Mouse (Mus musculus): ENCODE data around the gene Mcee. TPM values are rescaled to one million over a fixed set of nuclear protein-coding genes. Genes with fewer than 3 reads are reported as not detected.

Mcee gene
- polyA plus RNA-seq, 1 experiment from 2014 or later = 34.2 TPM

DNA sequence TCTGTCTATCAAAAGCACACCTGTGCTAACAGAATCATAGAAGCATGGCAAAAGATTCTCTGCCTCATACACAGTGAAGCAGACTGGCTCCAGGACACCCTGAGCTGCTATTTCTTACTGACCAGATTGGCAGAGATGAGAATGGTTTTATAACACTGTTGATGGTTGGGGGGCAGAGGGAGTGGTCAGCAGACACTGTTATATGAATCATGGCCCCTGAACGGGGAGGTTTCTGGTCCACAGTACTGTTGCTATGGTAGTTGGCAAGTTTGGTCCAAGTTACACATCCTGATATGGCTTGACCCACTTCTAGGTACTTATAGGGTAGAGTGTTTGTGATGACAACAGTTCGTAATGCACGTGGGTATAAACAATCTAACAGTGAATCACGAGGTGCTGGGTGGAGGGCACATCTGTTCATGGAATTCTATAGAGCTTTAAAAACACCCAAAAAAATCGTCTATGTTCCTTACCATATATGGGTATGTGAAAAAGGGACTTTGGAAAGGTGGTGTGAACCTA, 59.5 kb downstream of the Mcee start:
- no peak overlapping the region for H3K9ac ChIP-seq (ENCODE audit: low read length)
- H3K27me3 ChIP-seq (ENCODE audit: control insufficient read depth, insufficient read depth, low read length) = no peaks in the 10 kb centered on the region
- ATAC-seq (ENCODE audit: insufficient read depth, low FRiP score, low TSS enrichment) = no peak
- no peak overlapping the region for H3K27ac ChIP-seq (ENCODE audit: low read depth, low read length)
- H3K4me2 ChIP-seq (ENCODE audit: low read depth) = no peak overlapping the region
- DNase-seq (ENCODE audit: low spot score) = no peak
- H3K9me3 ChIP-seq (ENCODE audit: control insufficient read depth, low read length) = no peaks in the 10 kb centered on the region
- no peaks in the 10 kb centered on the region for H3K36me3 ChIP-seq (ENCODE audit: control insufficient read depth, insufficient read depth, low read length)
- no peak overlapping the region for H3K4me3 ChIP-seq (ENCODE audit: low read depth, low read length)
- H3K4me1 ChIP-seq (ENCODE audit: control insufficient read depth, insufficient read depth, low read length) = no peaks in the 10 kb centered on the region
- WGBS = 85% methylated on average over 5 of the region's 5 CpGs

DNA sequence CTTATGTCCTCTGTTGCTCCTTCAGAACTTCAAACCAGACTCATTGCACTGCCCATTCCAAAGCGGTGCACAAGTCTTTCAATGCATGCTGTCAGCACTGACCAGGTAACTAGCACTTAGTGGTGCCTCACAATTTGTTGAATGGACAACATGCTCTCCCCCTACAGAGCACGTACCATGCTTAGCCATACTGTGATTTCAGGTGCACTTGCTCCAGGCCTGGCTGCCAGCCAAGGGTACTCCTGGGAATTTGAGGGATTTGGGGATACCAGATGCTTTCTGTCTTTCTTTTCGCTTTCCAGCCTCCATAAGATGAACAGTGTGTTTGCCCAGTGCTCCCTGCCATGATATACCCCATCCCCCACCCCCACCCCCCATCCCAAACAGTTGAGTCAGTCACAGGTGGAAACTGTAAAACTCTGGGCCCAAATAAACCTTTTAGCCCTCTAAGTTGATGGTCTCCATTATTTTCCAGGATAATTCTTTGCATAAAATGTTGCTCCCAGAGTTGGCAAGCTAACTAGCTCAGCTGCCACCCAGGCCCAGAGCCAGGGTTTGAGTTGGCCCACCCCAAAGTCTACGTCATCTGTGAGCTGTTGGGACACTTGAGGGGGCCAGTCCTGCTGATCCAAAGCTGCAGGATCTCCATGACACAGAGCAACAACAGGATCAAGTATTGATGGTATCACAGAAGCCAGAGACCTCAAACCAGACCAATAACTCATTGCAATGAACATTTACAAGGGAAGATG, 60.2 kb downstream of the Mcee start:
- 92% methylated on average over 4 of the region's 4 CpGs for WGBS
- DNase-seq (ENCODE audit: low spot score) (no peak), ATAC-seq (ENCODE audit: insufficient read depth, low FRiP score, low TSS enrichment) (no peak)
- H3K27me3 ChIP-seq (ENCODE audit: control insufficient read depth, insufficient read depth, low read length) = no peaks in the 10 kb centered on the region
- H3K4me2 ChIP-seq (ENCODE audit: low read depth) = no peak overlapping the region
- no peak overlapping the region for H3K9ac ChIP-seq (ENCODE audit: low read length)
- no peaks in the 10 kb centered on the region for H3K4me1 ChIP-seq (ENCODE audit: control insufficient read depth, insufficient read depth, low read length)
- H3K27ac ChIP-seq (ENCODE audit: low read depth, low read length) = no peak overlapping the region
- H3K4me3 ChIP-seq (ENCODE audit: low read depth, low read length) = no peak overlapping the region
- H3K9me3 ChIP-seq (ENCODE audit: control insufficient read depth, low read length) = no peaks in the 10 kb centered on the region
- H3K36me3 ChIP-seq (ENCODE audit: control insufficient read depth, insufficient read depth, low read length) = no peaks in the 10 kb centered on the region

DNA sequence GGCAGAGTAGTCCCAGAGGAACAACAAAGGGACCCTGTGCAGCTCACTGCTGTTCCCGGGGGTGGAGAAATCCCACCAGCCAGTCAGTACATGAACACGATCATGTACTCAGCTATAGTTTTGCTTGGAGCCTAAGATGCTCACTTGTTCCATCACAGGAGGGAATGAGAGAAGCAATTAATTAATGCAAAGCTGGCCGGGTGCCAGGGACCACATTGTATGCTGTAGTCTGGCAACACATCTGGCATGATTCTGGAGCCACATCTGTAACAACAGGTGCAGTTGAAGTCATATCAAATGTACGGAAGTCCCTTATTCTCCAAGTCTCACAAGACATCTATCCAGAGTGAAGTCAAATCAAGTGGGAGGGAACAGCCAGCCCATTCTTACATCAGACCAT, 63.8 kb downstream of the Mcee start:
- H3K27ac ChIP-seq (ENCODE audit: low read depth, low read length) = no peak overlapping the region
- no peaks in the 10 kb centered on the region for H3K36me3 ChIP-seq (ENCODE audit: control insufficient read depth, insufficient read depth, low read length)
- no peak overlapping the region for H3K4me3 ChIP-seq (ENCODE audit: low read depth, low read length)
- 83% methylated on average over 4 of the region's 4 CpGs for WGBS
- DNase-seq (ENCODE audit: low spot score) = peak; percentile 6
- no peaks in the 10 kb centered on the region for H3K9me3 ChIP-seq (ENCODE audit: control insufficient read depth, low read length)
- H3K4me2 ChIP-seq (ENCODE audit: low read depth) = no peak overlapping the region
- no peaks in the 10 kb centered on the region for H3K4me1 ChIP-seq (ENCODE audit: control insufficient read depth, insufficient read depth, low read length)
- H3K27me3 ChIP-seq (ENCODE audit: control insufficient read depth, insufficient read depth, low read length) = no peaks in the 10 kb centered on the region
- ATAC-seq (ENCODE audit: insufficient read depth, low FRiP score, low TSS enrichment) = no peak
- H3K9ac ChIP-seq (ENCODE audit: low read length) = no peak overlapping the region

DNA sequence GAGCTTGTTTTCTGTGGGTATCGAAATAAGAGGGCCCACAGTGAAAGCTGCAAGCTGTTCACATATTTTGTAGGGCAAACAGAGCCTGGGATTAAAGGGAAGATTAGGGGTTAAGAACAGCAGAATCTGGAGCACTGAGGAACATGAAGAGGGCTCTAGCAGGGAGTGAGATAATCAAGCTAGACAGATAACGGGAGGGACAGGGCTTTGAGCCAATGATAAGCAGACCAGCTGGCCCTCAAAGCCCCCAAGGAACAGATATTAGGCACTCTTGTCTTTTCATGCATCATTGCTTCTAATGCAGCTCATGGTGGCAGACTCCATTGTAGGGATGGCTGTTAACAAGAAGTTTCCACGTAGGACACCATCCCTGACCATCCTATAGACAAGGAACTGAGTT, 64.3 kb downstream of the Mcee start:
- Histone ChIP-seq H3K4me2 (ENCODE audit: low read depth) (no peak overlapping the region), H3K4me1 (ENCODE audit: control insufficient read depth, insufficient read depth, low read length) (no peaks in the 10 kb centered on the region), H3K27me3 (ENCODE audit: control insufficient read depth, insufficient read depth, low read length) (no peaks in the 10 kb centered on the region), H3K36me3 (ENCODE audit: control insufficient read depth, insufficient read depth, low read length) (no peaks in the 10 kb centered on the region), H3K9ac (ENCODE audit: low read length) (no peak overlapping the region), H3K27ac (ENCODE audit: low read depth, low read length) (no peak overlapping the region), H3K4me3 (ENCODE audit: low read depth, low read length) (no peak overlapping the region), H3K9me3 (ENCODE audit: control insufficient read depth, low read length) (no peaks in the 10 kb centered on the region)
- DNase-seq (ENCODE audit: low spot score) (peak; percentile 6), ATAC-seq (ENCODE audit: insufficient read depth, low FRiP score, low TSS enrichment) (no peak)
- 85% methylated on average over 3 of the region's 3 CpGs for WGBS

DNA sequence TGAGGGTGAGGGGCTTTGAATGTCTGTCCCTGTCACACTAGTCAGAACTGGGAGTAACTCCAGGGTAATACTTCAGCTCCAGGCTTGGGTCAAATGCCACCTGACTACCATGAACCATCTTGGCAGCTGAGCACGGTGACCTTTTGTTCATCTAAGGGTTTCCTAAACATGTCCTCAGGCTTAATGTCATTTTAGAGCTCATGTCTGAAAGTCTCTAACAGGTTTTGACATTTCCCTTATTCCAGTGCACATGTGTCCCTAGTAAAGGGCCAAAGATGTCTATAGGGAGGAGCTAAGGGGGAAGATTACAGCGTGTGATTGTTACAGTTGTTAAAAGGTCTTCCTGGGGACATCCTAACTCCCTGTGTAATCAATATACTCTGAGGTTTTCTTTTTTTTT, 65.4 kb downstream of the Mcee start:
- no peak overlapping the region for H3K4me3 ChIP-seq (ENCODE audit: low read depth, low read length)
- H3K9me3 ChIP-seq (ENCODE audit: control insufficient read depth, low read length) = no peaks in the 10 kb centered on the region
- H3K9ac ChIP-seq (ENCODE audit: low read length) = no peak overlapping the region
- peak; percentile 2 for DNase-seq (ENCODE audit: low spot score)
- WGBS = 93% methylated on average over 2 of the region's 2 CpGs
- ATAC-seq (ENCODE audit: insufficient read depth, low FRiP score, low TSS enrichment) = no peak
- no peaks in the 10 kb centered on the region for H3K4me1 ChIP-seq (ENCODE audit: control insufficient read depth, insufficient read depth, low read length)
- H3K4me2 ChIP-seq (ENCODE audit: low read depth) = no peak overlapping the region
- no peak overlapping the region for H3K27ac ChIP-seq (ENCODE audit: low read depth, low read length)
- no peaks in the 10 kb centered on the region for H3K36me3 ChIP-seq (ENCODE audit: control insufficient read depth, insufficient read depth, low read length)
- H3K27me3 ChIP-seq (ENCODE audit: control insufficient read depth, insufficient read depth, low read length) = no peaks in the 10 kb centered on the region

Other genes with a start within 250 kb of the Mcee start
- 0.42 and 0.93 TPM in 2 replicates for gene Trpm1, start 238.8 kb upstream of the Mcee start, polyA plus RNA-seq (2014; fragmentation: Nextera tagmentation; extraction: Ambion mirVana)
- 14.8 and 16.4 TPM in 2 replicates for gene Mtmr10, start 105.0 kb upstream of the Mcee start, polyA plus RNA-seq (2014; fragmentation: Nextera tagmentation; extraction: Ambion mirVana)
- gene Fan1, start 18.5 kb upstream of the Mcee start, polyA plus RNA-seq (2014; fragmentation: Nextera tagmentation; extraction: Ambion mirVana) = 6.1 and 6.4 TPM in 2 replicates
- 51.9 and 54.4 TPM in 2 replicates for gene Mphosph10, start 339 bp upstream of the Mcee start, polyA plus RNA-seq (2014; fragmentation: Nextera tagmentation; extraction: Ambion mirVana)
- 97.6 and 123 TPM in 2 replicates for gene Apba2, start 109.1 kb downstream of the Mcee start, polyA plus RNA-seq (2014; fragmentation: Nextera tagmentation; extraction: Ambion mirVana)

Data from neural tube, embryonic 11.5 days (tissue).